Mouse (Mus musculus) hindbrain, embryonic 15.5 days (tissue): ENCODE results near the gene Midn. TPM values are rescaled to one million over a fixed set of nuclear protein-coding genes. Genes with fewer than 3 reads are reported as not detected.
A peak's percentile ranks its signal among the peaks of the same experiment; 100 is the strongest.

ENCODE experiments used
- ATAC-seq: fragments of 200-750 bp; cut with Nextera tagmentation; 2 replicates; pipeline ENCODE4 v1.8.0; 2017; ENCODE audit warnings: low read depth, moderate number of reproducible peaks, moderate TSS enrichment; ENCODE audit not compliant: low FRiP score
- H3K27ac ChIP-seq: fragments of 300-500 bp; sonication (generic); replicated peaks from 2 replicates; pipeline ENCODE4 v1.5.1; 2015; ENCODE audit warnings: mild to moderate bottlenecking, inconsistent platforms
- H3K27me3 ChIP-seq: fragments of 300-500 bp; sonication (generic); 2 replicates; pipeline ENCODE4 v1.6.1; 2015; ENCODE audit warnings: control low read depth, inconsistent platforms
- H3K36me3 ChIP-seq: fragments of 300-500 bp; sonication (generic); 2 replicates; pipeline ENCODE4 v1.6.1; 2015; ENCODE audit warnings: control low read depth, inconsistent platforms
- H3K4me1 ChIP-seq: fragments of 300-500 bp; sonication (generic); replicated peaks from 2 replicates; pipeline ENCODE4 v1.6.1; 2015; ENCODE audit warnings: control low read depth, inconsistent platforms
- H3K4me2 ChIP-seq: fragments of 300-500 bp; sonication (generic); 2 replicates; pipeline ENCODE4 v1.6.1; 2015; ENCODE audit warnings: moderate library complexity, mild to moderate bottlenecking, inconsistent platforms
- H3K4me3 ChIP-seq: fragments of 300-500 bp; sonication (generic); 2 replicates; pipeline ENCODE4 v1.5.1; 2015; ENCODE audit warnings: mild to moderate bottlenecking, inconsistent platforms
- H3K9ac ChIP-seq: fragments of 300-500 bp; sonication (generic); 2 replicates; pipeline ENCODE4 v1.6.1; 2015; ENCODE audit warnings: inconsistent platforms
- H3K9me3 ChIP-seq: fragments of 300-500 bp; sonication (generic); 2 replicates; pipeline ENCODE4 v1.6.1; 2016; ENCODE audit warnings: control low read depth, inconsistent platforms
- WGBS: fragments of 180-500 bp; shearing (Covaris S2); methylation state at CpG from one replicate; pipeline ENCODE4 v1.1.7; 2015; 5-methylcytosine and 5-hydroxymethylcytosine counted together
- polyA plus RNA-seq: library from polyadenylated mRNA; unstranded; fragments of >200 nt; fragmentation: Nextera tagmentation; extraction: Ambion mirVana; gene quantifications from 2 replicates; pipeline ENCODE4 v1.2.1, GENCODE M21; 2015

Midn gene
- polyA plus RNA-seq, 1 experiment from 2014 or later = 22.6 TPM

DNA sequence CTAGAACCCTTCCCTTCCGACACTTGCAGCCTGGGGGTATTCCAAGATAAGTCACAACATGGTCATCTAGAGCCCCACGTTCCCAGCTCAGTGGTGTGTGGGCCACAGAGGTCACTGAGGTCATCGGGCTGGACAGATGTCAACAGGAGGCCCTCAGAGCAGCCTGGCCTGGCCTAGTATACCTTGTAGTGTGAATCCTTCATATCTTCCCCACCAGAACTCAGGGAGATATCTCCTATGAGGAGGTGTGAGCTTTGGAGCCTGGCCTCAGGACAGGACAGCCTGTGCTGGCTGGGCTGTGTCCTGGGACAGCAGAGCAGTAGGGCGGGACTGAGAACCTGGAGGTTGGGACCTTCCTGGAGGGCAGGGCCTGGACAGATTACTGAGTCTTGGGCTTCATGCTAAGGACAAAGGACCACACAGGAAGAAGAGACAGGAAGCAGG lies 1.5 kb upstream of the Midn start:
- Histone ChIP-seq H3K9me3 (no peaks in the 10 kb centered on the region), H3K9ac (no peak overlapping the region), H3K4me1 (peaks cover 42% of the 10 kb centered on the region), H3K4me2 (no peak overlapping the region), H3K27me3 (no peaks in the 10 kb centered on the region), H3K4me3 (no peak overlapping the region), H3K36me3 (peaks cover 16% of the 10 kb centered on the region), H3K27ac (no peak overlapping the region)
- ATAC-seq = no peak
- WGBS = 79% methylated on average over 4 of the region's 4 CpGs

DNA sequence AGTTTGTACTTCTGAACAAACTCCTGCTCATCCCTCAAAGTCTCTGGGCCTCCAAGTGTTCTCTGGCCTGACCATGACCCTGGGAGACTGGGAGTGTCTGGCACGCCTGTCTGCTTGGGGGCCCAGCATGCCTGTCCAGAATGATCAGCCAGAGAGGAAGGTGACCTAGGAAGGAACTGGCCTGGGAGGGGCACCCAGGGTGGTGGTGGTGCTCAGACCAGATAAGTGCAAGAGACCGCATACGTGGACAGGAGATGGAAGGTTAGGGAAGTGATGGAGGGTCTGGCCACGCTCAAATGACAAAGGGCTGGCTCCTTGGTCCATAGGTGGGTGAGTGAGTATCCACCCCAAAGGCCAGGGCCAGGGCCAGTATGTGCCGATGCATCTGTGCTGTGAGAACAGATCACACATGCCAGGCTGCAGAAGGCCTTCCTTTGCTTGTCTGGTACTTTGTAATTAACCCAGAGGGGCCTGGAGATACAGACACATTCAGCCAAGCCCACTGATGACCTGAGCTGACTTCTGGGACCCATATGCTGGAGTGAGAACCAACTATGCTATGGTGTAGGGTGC lies 840 bp upstream of the Midn start:
- no peak for ATAC-seq
- Histone ChIP-seq H3K27me3 (no peaks in the 10 kb centered on the region), H3K9me3 (no peaks in the 10 kb centered on the region), H3K4me1 (peaks cover 45% of the 10 kb centered on the region), H3K4me2 (peak overlapping the region; percentile 96), H3K9ac (peak overlapping the region; percentile 97), H3K27ac (peak overlapping the region; percentile 100), H3K4me3 (peak overlapping the region; percentile 87), H3K36me3 (peaks cover 16% of the 10 kb centered on the region)
- WGBS = 80% methylated on average over 5 of the region's 5 CpGs

DNA sequence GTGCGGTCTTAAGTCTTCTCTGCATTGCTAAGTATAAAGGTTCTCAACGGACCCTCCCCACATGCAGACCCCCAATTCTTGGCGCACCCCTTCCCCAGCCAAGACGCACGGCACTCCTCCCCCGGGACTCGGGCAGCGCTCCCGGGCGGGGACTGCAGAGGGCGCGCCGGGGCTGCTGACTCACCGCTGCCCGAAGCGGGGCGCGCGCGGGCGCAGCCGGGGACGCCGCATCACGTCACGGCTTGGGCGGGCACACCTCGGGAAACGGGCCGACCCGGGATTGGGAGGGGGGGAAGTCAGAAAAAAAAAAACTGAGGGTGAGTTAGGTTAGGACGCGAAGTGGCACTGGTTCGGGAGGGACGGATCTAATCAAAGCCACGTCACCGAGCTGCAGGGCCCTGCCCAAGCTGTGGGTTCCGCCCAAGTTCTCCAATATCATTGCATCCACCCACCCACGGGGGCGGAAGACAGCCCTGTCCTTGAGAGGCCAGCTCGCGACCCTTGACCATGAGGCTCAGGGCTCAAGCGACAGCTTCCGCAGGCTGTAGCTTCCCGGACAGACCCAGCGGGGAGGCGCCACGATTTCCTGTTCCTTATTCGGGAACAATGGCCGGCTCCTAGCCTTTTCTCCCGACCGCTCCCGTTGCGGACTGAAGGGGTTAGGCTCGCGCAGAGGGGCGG lies 678 bp downstream of the Midn start:
- Histone ChIP-seq H3K4me1 (peaks cover 49% of the 10 kb centered on the region), H3K9me3 (no peaks in the 10 kb centered on the region), H3K27ac (peak overlapping the region; percentile 100), H3K9ac (peak overlapping the region; percentile 97), H3K27me3 (no peaks in the 10 kb centered on the region), H3K36me3 (peaks cover 23% of the 10 kb centered on the region), H3K4me2 (peak overlapping the region; percentile 96), H3K4me3 (peak overlapping the region; percentile 87)
- ATAC-seq = peak; percentile 25
- WGBS = under 1% methylated on average over 55 of the region's 57 CpGs

DNA sequence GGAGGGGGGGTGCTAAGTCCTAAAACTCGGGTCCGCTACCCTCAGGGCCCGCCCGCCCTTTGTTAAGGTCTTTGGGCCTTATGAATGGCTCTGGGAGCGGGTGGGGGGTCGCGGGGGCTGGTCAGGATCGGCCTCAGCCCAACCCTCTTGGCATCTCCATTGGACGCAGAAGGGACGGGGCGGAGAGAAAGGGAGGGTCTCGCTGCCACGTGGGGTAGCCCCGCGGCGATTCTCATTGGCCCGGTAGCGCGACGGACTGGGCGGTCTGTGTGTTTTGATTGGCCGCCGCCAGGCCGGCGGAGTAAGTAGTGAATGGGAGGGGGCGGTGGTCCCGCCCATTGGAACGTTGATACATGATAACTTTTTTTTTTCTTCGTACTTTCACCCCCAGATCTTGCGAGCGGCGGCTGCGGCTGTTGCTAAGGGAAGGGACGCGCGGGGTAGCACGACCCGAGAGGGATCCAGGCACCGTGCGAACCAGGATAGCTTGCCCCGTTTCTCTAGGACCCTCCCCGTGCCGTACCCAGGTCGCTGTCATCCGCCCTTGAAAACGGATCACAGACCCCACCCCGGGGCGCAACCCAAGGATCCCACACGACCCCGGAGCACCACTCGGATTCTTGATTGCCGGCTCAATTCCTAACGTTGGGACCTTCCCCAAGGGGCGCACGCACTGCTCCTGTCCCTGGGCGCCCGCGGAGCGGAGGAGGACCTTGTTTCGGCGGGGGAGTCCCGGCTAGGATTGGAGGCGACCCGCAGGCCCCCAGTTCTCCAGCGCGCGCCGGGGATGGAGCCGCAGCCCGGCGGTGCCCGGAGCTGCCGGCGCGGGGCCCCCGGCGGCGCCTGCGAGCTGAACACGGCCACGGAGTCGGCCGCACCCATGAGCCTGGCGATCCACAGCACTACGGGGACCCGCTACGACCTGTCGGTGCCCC lies 1.5 kb downstream of the Midn start:
- H3K9me3 ChIP-seq = no peaks in the 10 kb centered on the region
- ATAC-seq = peak; percentile 89
- H3K27me3 ChIP-seq = no peaks in the 10 kb centered on the region
- peaks cover 52% of the 10 kb centered on the region for H3K4me1 ChIP-seq
- peak overlapping the region; percentile 96 for H3K4me2 ChIP-seq
- peak overlapping the region; percentile 87 for H3K4me3 ChIP-seq
- peak overlapping the region; percentile 99 for H3K9ac ChIP-seq
- H3K27ac ChIP-seq = peak overlapping the region; percentile 100
- under 1% methylated on average over 87 of the region's 88 CpGs for WGBS
- peaks cover 24% of the 10 kb centered on the region for H3K36me3 ChIP-seq

DNA sequence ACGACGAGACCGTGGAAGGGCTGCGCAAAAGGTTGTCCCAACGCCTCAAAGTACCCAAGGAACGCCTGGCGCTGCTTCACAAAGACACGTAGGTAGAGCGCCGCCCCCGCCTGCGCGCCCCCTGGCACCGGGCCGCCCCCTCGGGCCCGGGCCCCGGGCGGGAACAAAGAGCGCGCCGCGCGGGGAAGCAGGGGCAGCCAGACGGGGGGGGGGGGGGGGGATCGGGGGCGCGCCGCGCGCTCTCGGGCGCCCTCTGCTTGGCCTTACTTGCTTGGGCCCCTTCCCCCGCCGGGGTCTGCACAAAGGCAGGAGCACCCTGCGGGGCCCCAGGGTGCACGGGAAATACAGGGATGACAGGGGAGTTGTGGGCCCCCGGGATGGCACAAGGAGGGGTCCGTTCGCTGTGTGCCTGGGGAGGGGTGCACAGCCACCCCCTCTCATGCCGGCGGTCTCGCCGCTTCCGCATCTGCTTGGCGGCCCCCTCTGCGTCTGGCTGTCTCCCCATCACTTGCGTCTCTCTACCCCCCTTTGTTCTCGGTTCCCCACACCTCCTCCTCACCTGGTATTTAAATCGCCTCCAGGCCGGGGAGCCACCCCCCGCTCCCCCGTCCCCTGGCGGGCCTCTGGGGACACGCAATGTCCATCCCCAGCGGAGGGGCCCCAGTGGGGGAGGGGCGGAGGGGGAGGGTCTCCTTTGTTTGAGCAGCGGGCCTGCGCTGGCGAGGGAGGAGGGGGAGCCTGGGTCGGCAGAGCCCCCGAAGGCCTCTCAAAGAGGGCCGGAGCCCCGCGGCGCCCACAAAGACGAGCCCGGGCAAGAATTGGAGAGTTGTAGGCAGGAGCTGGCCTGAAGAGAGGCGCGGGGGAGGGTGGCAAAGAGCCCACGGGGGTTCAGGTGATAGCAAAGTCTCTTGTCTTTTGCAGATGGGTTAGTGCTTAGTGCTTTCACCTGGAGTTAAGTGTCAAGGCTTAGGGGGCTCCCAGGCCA lies 2.4 kb downstream of the Midn start:
- Histone ChIP-seq H3K36me3 (peaks cover 25% of the 10 kb centered on the region), H3K9ac (peak overlapping the region; percentile 99), H3K27ac (peak overlapping the region; percentile 100), H3K27me3 (no peaks in the 10 kb centered on the region), H3K4me1 (peaks cover 57% of the 10 kb centered on the region), H3K4me2 (peak overlapping the region; percentile 96), H3K4me3 (peak overlapping the region; percentile 87), H3K9me3 (no peaks in the 10 kb centered on the region)
- no peak for ATAC-seq
- under 1% methylated on average over 49 of the region's 71 CpGs for WGBS

DNA sequence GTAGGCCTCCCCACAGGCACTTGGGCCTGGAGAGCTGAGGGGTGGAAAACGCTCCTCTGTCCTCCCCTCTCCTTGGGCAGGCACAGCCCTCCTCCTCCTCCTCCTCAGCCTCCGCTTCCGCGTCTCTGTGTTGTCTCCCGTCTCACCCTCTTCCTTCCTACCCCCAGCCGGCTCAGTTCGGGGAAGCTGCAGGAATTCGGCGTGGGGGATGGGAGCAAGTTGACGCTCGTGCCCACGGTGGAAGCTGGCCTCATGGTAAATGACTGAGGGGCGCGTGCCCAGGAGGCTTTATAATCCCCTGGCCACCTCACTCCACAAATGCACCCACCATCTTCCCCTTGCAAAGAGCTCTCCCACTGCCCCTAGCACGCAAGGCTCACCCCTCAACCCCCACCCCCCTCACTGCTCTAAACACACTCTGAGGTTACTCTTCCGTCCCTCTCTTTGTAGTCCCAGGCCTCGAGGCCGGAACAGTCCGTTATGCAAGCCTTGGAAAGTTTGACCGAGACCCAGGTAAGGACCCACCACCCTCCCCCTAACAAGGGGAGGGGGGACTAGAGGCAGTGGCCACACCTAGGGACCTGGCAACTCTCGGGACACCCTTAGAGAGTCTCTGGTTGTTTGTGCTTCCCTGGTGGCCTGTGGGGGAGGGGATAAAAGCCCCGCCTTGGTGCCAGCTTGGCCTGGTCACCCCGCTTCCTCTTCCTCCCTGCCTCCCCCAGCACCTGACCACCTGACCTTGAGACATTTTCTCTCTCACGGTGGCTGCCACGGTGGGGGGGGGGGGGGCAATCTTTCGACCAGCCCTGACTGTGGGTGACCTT lies 3.4 kb downstream of the Midn start:
- Histone ChIP-seq H3K9me3 (no peaks in the 10 kb centered on the region), H3K4me2 (peak overlapping the region; percentile 96), H3K4me1 (peaks cover 53% of the 10 kb centered on the region), H3K36me3 (peaks cover 34% of the 10 kb centered on the region), H3K27ac (peak overlapping the region; percentile 100), H3K4me3 (peak overlapping the region; percentile 87), H3K9ac (peak overlapping the region; percentile 99), H3K27me3 (no peaks in the 10 kb centered on the region)
- under 1% methylated on average over 24 of the region's 26 CpGs for WGBS
- ATAC-seq = no peak

DNA sequence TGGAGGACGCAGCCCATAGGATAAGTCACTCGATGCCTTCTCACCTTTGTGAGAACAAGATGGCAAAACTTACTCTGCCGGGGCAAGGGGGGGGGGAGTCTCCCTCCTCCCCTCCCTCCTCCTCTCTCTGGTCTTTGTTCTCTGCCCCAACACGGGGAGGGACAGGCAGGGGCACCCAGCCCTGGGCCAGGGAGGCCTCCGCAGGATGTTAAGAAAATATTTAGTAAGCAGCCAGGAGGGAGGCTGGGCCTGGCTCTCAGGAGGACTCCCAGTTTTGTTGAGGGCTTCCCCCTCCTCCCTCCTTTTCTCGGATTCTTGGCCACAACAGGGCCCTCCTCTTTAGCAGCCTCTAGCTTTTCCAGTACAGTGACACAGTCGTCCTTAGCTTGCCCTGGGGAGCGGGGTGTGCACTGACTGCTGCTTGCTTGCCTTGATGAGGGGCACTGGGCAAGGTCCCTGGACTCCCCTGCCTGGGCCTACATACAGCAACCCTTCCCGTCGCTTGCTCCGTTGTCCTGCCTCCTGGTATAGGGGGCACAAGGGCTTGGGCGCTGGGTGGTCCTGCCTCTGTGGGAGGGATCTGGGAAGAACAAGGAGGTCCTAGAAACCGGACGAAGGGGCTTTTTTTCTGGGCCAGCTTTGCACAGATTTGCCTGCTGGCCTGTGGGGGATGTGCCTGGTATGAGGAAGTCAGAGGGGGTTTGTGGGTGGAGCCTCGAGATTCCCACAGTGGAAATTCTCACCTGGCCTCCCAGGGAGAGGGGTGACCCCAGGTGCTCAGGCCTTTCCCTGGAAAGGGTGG lies 4.2 kb downstream of the Midn start:
- Histone ChIP-seq H3K27me3 (no peaks in the 10 kb centered on the region), H3K27ac (peak overlapping the region; percentile 100), H3K9ac (peak overlapping the region; percentile 99), H3K4me1 (peaks cover 62% of the 10 kb centered on the region), H3K4me3 (peak overlapping the region; percentile 87), H3K36me3 (peaks cover 43% of the 10 kb centered on the region), H3K9me3 (no peaks in the 10 kb centered on the region), H3K4me2 (peak overlapping the region; percentile 96)
- no peak for ATAC-seq
- 4% methylated on average over 15 of the region's 15 CpGs for WGBS

DNA sequence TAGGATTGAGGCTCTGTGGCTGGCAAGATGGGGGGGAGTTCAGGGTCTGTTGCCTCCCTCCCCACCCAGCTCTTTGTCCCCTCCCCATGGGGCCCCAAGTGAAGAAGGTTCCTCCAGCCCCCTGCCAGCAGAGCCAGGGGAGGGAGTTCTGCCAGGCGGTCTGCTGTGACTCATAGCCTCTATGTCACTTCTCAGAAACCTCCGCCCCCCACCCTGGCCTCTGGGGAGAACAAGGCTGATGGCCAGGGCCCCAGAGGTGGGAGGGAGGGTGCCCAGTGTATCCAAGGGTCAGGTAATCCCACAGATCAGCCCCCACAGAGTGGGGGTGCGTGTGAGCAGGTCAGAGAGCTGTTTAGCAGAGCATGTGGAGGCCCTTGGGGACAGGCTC lies 4.8 kb downstream of the Midn start:
- ATAC-seq = no peak
- Histone ChIP-seq H3K4me2 (peak overlapping the region; percentile 96), H3K4me1 (peaks cover 60% of the 10 kb centered on the region), H3K4me3 (peak overlapping the region; percentile 87), H3K27ac (peak overlapping the region; percentile 100), H3K27me3 (no peaks in the 10 kb centered on the region), H3K9ac (peak overlapping the region; percentile 99), H3K9me3 (no peaks in the 10 kb centered on the region), H3K36me3 (peaks cover 46% of the 10 kb centered on the region)
- WGBS = 34% methylated on average over 3 of the region's 3 CpGs

DNA sequence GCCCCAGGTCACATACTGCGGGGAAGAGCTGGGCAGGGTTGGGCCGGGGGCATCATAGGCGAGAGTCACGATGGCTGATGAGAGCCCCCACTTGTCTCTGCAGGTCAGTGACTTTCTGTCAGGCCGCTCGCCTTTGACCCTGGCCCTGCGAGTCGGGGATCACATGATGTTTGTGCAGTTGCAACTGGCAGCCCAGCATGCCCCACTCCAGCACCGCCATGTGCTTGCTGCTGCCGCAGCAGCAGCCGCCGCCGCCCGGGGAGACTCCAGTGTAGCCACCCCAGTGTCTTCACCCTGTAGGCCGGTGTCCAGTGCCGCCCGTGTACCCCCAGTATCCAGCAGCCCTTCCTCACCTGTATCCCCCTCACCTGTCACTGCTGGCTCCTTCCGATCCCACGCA lies 5.6 kb downstream of the Midn start:
- ATAC-seq = no peak
- H3K4me1 ChIP-seq = peaks cover 65% of the 10 kb centered on the region
- H3K9me3 ChIP-seq = no peaks in the 10 kb centered on the region
- 0 out of 2 replicates have a peak overlapping the region, but pooled peaks have one; percentile 2 for H3K9ac ChIP-seq
- no peaks in the 10 kb centered on the region for H3K27me3 ChIP-seq
- peak overlapping the region; percentile 100; the same call in 1 of the 2 replicates for H3K27ac ChIP-seq
- 84% methylated on average over 19 of the region's 19 CpGs for WGBS
- H3K4me2 ChIP-seq = peak overlapping the region; percentile 96
- H3K4me3 ChIP-seq = peak overlapping the region; percentile 3; the same call in 1 of the 2 replicates
- H3K36me3 ChIP-seq = peaks cover 46% of the 10 kb centered on the region

DNA sequence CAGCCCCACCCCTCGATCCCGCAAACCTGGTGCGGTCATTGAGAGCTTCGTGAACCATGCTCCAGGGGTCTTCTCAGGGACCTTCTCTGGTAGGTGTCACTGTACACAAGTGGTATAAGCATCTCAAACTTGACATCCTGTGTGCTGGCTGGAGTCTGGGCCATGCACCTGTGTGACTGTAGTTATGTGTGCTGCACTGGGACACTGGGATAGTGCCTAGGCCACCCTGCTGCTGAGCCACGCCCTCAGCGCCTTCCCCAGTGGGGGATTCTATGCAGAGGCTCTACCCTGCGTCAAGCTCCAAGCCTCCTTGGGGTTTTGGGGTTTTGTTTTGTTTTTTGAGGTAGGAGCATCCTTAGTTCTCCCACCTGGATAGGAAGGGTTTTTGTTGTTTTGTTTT lies 6.3 kb downstream of the Midn start:
- no peak for ATAC-seq
- 89% methylated on average over 7 of the region's 7 CpGs for WGBS
- H3K36me3 ChIP-seq = peaks cover 46% of the 10 kb centered on the region
- H3K4me2 ChIP-seq = no peak overlapping the region; the same call in 1 of the 2 replicates
- peaks cover 72% of the 10 kb centered on the region for H3K4me1 ChIP-seq
- H3K27me3 ChIP-seq = no peaks in the 10 kb centered on the region
- peak overlapping the region; percentile 67; the same call in 1 of the 2 replicates for H3K27ac ChIP-seq
- no peaks in the 10 kb centered on the region for H3K9me3 ChIP-seq
- H3K4me3 ChIP-seq = no peak overlapping the region
- no peak overlapping the region for H3K9ac ChIP-seq
